Mouse (Mus musculus): ENCODE data around the gene Gm136. TPM values are rescaled to one million over a fixed set of nuclear protein-coding genes. Genes with fewer than 3 reads are reported as not detected.
"Not testable (repeated sequence)": the region's sequence is repeated elsewhere in the genome, so short reads cannot be mapped to it uniquely, and the experiment has no call there.

The Gm136 gene
- total and polyA plus RNA-seq, 3 experiments: not detected

DNA sequence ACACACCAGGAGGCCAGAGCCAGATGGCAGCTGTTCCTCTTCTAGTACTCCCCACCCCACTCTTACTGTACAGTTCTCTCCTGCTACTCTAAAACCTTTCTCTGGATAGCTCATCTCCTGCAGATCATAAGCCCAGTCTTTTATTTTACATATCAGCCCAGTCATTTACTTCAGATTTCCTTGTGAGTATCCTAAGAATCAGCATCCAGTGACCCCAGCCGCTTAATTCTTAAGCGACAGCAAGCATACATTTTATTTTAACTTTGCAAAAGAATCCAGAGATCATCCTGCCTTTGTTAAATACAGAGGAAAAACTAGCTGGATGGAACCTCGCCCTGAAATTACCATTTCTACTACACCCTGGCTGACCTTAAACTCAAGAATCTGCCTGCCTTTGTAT, 21.6 kb downstream of the Gm136 start:
- H3K27me3 ChIP-seq (replicated peaks): peaks cover 13% of the 10 kb centered on the region
- H3K27ac ChIP-seq (ENCODE audit: insufficient read depth, low read depth): no peak overlapping the region
- peaks cover 4% of the 10 kb centered on the region for H3K9me3 ChIP-seq (replicated peaks; ENCODE audit: low read length)
- dilution Hi-C loops (cut with MboI; ENCODE audit: extremely low pct_ligation_motif_present, extremely low pct_unique_long_range_greater_than_20kb, low sequenced_read_pairs) (no loop called here), in situ Hi-C loops (cut with MboI; ENCODE audit: low pct_ligation_motif_present, low pct_unique_long_range_greater_than_20kb, low sequenced_read_pairs) (no loop called here)
- no peak for DNase-seq (ENCODE audit: extremely low read depth)
- no peak overlapping the region for H3K4me3 ChIP-seq (replicated peaks in 1 of 3; ENCODE audit: low read depth in 2 of 3, low read length in 2 of 3, poor library complexity in 1 of 3)
- TF ChIP-seq ZNF384 (IDR thresholded peaks at IDR 0.05; ENCODE audit: low read depth, low read length) (no peak), USF2 (conservative IDR thresholded peaks at IDR 0.05; ENCODE audit: low read depth, low read length) (no peak), CHD2 (IDR thresholded peaks at IDR 0.05; ENCODE audit: low read length) (no peak), PAX5 (IDR thresholded peaks at IDR 0.05; ENCODE audit: low read length) (no peak), ETS1 (conservative IDR thresholded peaks at IDR 0.05; ENCODE audit: low read depth, low read length) (no peak), RCOR1 (conservative IDR thresholded peaks at IDR 0.05; ENCODE audit: low read depth, low read length) (no peak), E2F4 (IDR thresholded peaks at IDR 0.05; ENCODE audit: insufficient replicate concordance, low read depth, low read length) (no peak), TBP (conservative IDR thresholded peaks at IDR 0.05; ENCODE audit: low read depth, low read length) (no peak), TCF12 (IDR thresholded peaks at IDR 0.05; ENCODE audit: low read depth, low read length) (no peak), KAT2A (IDR thresholded peaks at IDR 0.05; ENCODE audit: insufficient replicate concordance, low read length) (no peak), CTCF (conservative IDR thresholded peaks at IDR 0.05 in 1 of 2, IDR thresholded peaks at IDR 0.05 in 1 of 2; ENCODE audit: low read depth in 2 of 2, low read length in 2 of 2) (no peak), NELFE (IDR thresholded peaks at IDR 0.05; ENCODE audit: low read depth, low read length) (no peak), MEF2A (IDR thresholded peaks at IDR 0.05; ENCODE audit: borderline replicate concordance, low read depth, low read length) (no peak), UBTF (IDR thresholded peaks at IDR 0.05; ENCODE audit: low read depth, low read length) (no peak), MAX (IDR thresholded peaks at IDR 0.05; ENCODE audit: low read length) (no peak), USF1 (IDR thresholded peaks at IDR 0.05; ENCODE audit: low read depth, low read length) (no peak), EP300 (IDR thresholded peaks at IDR 0.05; ENCODE audit: low read length) (no peak), NRF1 (IDR thresholded peaks at IDR 0.05; ENCODE audit: low read depth, low read length) (no peak)
- no peak overlapping the region for H3K9ac ChIP-seq (ENCODE audit: insufficient read depth, low read depth)
- H3K4me1 ChIP-seq (ENCODE audit: control insufficient read depth in 1 of 2, insufficient read depth in 2 of 2): peaks cover 0 to 9% of the 10 kb centered on the region in 2 experiments; a peak in 2 of 4 replicates
- no peaks in the 10 kb centered on the region for H3K79me2 ChIP-seq (replicated peaks; ENCODE audit: control insufficient read depth, extremely low read depth, insufficient read depth, poor library complexity, severe bottlenecking)
- H3K4me2 ChIP-seq (ENCODE audit: insufficient read depth, low read depth, poor library complexity, severe bottlenecking): no peak overlapping the region
- H3K36me3 ChIP-seq (replicated peaks in 1 of 2; ENCODE audit: control insufficient read depth in 1 of 2, insufficient read depth in 1 of 2, low read length in 1 of 2): no peaks in the 10 kb centered on the region

DNA sequence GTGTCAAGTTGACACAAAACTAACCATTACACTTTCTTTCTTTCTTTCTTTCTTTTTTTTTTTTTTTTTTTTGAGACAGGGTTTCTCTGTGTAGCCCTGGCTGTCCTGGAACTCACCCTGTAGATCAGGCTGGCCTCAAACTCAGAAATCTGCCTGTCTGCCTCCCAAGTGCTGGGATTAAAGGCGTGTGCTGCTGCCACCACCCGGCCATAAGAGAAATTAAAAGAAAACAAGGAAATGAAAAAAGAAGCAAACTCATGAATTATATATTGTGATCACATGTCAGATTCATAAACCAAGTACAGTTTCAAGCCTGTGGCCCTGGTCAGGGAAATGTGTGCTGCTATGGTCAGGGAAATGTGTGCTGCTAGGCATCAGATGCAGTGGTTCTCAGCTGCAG, 22.6 kb downstream of the Gm136 start:
- peak; percentile 20 for DNase-seq (ENCODE audit: extremely low read depth)
- peaks cover 11% of the 10 kb centered on the region for H3K27me3 ChIP-seq (replicated peaks)

More for the DNA sequence above, 22.6 kb downstream of the Gm136 start:
- H3K9me3 ChIP-seq (replicated peaks; ENCODE audit: low read length); H3K9ac ChIP-seq (ENCODE audit: insufficient read depth, low read depth); H3K4me3 ChIP-seq (replicated peaks in 1 of 3; ENCODE audit: low read depth in 2 of 3, low read length in 2 of 3, poor library complexity in 1 of 3); H3K36me3 ChIP-seq (replicated peaks in 1 of 2; ENCODE audit: control insufficient read depth in 1 of 2, insufficient read depth in 1 of 2, low read length in 1 of 2); H3K4me1 ChIP-seq (ENCODE audit: control insufficient read depth in 1 of 2, insufficient read depth in 2 of 2); in situ Hi-C loops (cut with MboI; ENCODE audit: low pct_ligation_motif_present, low pct_unique_long_range_greater_than_20kb, low sequenced_read_pairs); H3K79me2 ChIP-seq (replicated peaks; ENCODE audit: control insufficient read depth, extremely low read depth, insufficient read depth, poor library complexity, severe bottlenecking); dilution Hi-C loops (cut with MboI; ENCODE audit: extremely low pct_ligation_motif_present, extremely low pct_unique_long_range_greater_than_20kb, low sequenced_read_pairs); H3K4me2 ChIP-seq (ENCODE audit: insufficient read depth, low read depth, poor library complexity, severe bottlenecking); H3K27ac ChIP-seq (ENCODE audit: insufficient read depth, low read depth): not testable (repeated sequence)
- TF ChIP-seq SMC3 (IDR thresholded peaks at IDR 0.05; ENCODE audit: low read depth, low read length): peak; percentile 48
- peak; percentile 55 for TF ChIP-seq RAD21 (IDR thresholded peaks at IDR 0.05; ENCODE audit: low read depth, low read length)
- TF ChIP-seq CTCF (conservative IDR thresholded peaks at IDR 0.05 in 1 of 2, IDR thresholded peaks at IDR 0.05 in 1 of 2; ENCODE audit: low read depth in 2 of 2, low read length in 2 of 2): peak in 1 of 2 experiments; percentile 62; a peak in 2 of 4 replicates

All from CH12.LX (cell line).